Mouse (Mus musculus) lung, embryonic 14.5 days (tissue): ENCODE measurements around the gene Prmt2. TPM values are rescaled to one million over a fixed set of nuclear protein-coding genes. Genes with fewer than 3 reads are reported as not detected.

Experiments
- ATAC-seq: fragments of 200-750 bp; cut with Nextera tagmentation; 2 replicates; pipeline ENCODE4 v1.8.0; 2017; ENCODE audit warnings: mild to moderate bottlenecking, moderate TSS enrichment, moderate library complexity; ENCODE audit not compliant: insufficient read depth
- DNase-seq: peaks from one replicate; pipeline ENCODE4 v3.0.0-alpha.2; 2015
- H3K27ac ChIP-seq: fragments of 300-500 bp; sonication (generic); 2 replicates; pipeline ENCODE4 v1.5.1; 2014; ENCODE audit warnings: low read depth, mild to moderate bottlenecking, moderate library complexity
- H3K27me3 ChIP-seq: fragments of 300-500 bp; sonication (generic); 2 replicates; pipeline ENCODE4 v1.6.1; 2014; ENCODE audit warnings: low read length, control low read depth; ENCODE audit not compliant: insufficient read depth
- H3K36me3 ChIP-seq: fragments of 300-500 bp; sonication (generic); 2 replicates; pipeline ENCODE4 v1.6.1; 2014; ENCODE audit warnings: control low read depth; ENCODE audit not compliant: insufficient read depth
- H3K4me1 ChIP-seq: fragments of 300-500 bp; sonication (generic); 2 replicates; pipeline ENCODE4 v1.6.1; 2014; ENCODE audit warnings: antibody characterized with exemption, control low read depth; ENCODE audit not compliant: insufficient read depth
- H3K4me2 ChIP-seq: fragments of 300-500 bp; sonication (generic); 2 replicates; pipeline ENCODE4 v1.6.1; 2014; ENCODE audit warnings: mild to moderate bottlenecking
- H3K4me3 ChIP-seq: fragments of 300-500 bp; sonication (generic); 2 replicates; pipeline ENCODE4 v1.5.1; 2014; ENCODE audit warnings: low read depth, low read length
- H3K9ac ChIP-seq: fragments of 300-500 bp; sonication (generic); 2 replicates; pipeline ENCODE4 v1.6.1; 2014
- H3K9me3 ChIP-seq: fragments of 300-500 bp; sonication (generic); 2 replicates; pipeline ENCODE4 v1.6.1; 2016; ENCODE audit warnings: low read depth, low read length, control low read depth
- CTCF ChIP-seq: IDR thresholded peaks from 2 replicates; pipeline ENCODE4 v1.5.1; 2016; ENCODE audit warnings: antibody characterized with exemption, low read depth
- WGBS: fragments of 180-500 bp; shearing (Covaris S2); extraction: QIAGEN DNeasy Blood & Tissue Kit; methylation state at CpG from one replicate; pipeline ENCODE4 v1.1.7; 2014; 5-methylcytosine and 5-hydroxymethylcytosine counted together
- polyA plus RNA-seq: library from polyadenylated mRNA; unstranded; fragments of >200 nt; fragmentation: Nextera tagmentation; extraction: Ambion mirVana; gene quantifications from 2 replicates; pipeline ENCODE4 v1.2.1, GENCODE M21; 2014

The Prmt2 gene
- polyA plus RNA-seq, 1 experiment from 2014 or later, result 44.6 TPM

- TF ChIP-seq CTCF, result no peak
- Histone ChIP-seq H3K36me3 (peaks cover 75% of the 10 kb centered on the region; the same call in 1 of the 2 replicates), H3K27ac (no peak overlapping the region), H3K9me3 (no peaks in the 10 kb centered on the region), H3K9ac (no peak overlapping the region), H3K4me1 (no peaks in the 10 kb centered on the region), H3K4me3 (no peak overlapping the region), H3K4me2 (no peak overlapping the region), H3K27me3 (no peaks in the 10 kb centered on the region)
- WGBS, result 74% methylated on average over 9 of the region's 9 CpGs
- no peak for DNase-seq
- ATAC-seq, result no peak
Measured at GRCm38 (mm10) chr10:76218240-76218639, 19.4 kb downstream of the Prmt2 start.

- no peak for TF ChIP-seq CTCF
- Histone ChIP-seq H3K4me2 (no peak overlapping the region), H3K27me3 (no peaks in the 10 kb centered on the region), H3K9ac (no peak overlapping the region), H3K4me3 (no peak overlapping the region), H3K36me3 (peaks cover 75% of the 10 kb centered on the region; the same call in 1 of the 2 replicates), H3K4me1 (no peaks in the 10 kb centered on the region), H3K9me3 (no peaks in the 10 kb centered on the region), H3K27ac (no peak overlapping the region)
- no peak for ATAC-seq
- DNase-seq, result no peak
- WGBS, result 94% methylated on average over 17 of the region's 17 CpGs
Measured at GRCm38 (mm10) chr10:76217056-76217455, 20.6 kb downstream of the Prmt2 start.

DNA sequence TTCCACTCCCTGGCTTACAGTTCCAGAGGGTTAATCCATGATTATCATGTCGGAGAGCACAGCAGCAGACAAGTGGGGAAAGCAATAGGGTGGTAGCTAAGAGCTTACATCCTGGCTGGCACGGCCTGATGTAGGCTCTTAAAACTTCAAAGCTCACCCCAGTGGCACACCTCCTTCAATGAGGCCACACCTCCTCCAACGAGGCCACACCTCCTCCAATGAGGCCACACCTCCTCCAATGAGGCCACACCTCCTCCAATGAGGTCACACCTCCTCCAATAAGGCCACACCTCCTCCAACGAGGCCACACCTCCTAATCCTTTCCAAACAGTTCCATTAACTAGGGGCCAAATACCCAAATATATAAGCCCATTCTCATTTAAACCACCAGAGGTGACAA is 23.5 kb downstream of the Prmt2 start:
- H3K36me3 ChIP-seq, result peaks cover 61% of the 10 kb centered on the region; the same call in 1 of the 2 replicates
- DNase-seq, result no peak

DNA sequence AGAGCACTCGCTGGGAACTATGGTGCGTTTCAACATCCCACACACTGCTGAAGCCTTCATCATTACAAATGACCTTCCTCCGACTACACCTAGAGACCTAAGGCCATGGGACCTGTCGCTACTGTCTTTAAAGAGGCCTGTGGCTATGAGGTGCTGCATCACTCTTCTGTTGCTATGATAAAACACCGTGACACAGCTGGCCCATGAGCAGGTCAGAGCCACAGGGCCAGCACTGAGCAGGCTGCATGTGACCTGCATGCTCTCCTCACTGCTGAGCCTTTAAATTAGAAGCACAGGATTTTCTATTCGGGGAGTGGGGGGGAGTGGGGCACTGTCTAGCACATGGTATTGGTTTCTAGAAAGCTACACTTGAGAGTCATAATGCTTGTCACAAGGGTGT is 25.5 kb downstream of the Prmt2 start:
- H3K36me3 ChIP-seq, result peaks cover 70% of the 10 kb centered on the region
- no peaks in the 10 kb centered on the region for H3K4me1 ChIP-seq
- ATAC-seq (no peak), DNase-seq (no peak)
- H3K9me3 ChIP-seq, result no peaks in the 10 kb centered on the region
- no peak for TF ChIP-seq CTCF
- H3K27me3 ChIP-seq, result no peaks in the 10 kb centered on the region
- no peak overlapping the region for H3K4me3 ChIP-seq
- 92% methylated on average over 6 of the region's 6 CpGs for WGBS
- no peak overlapping the region for H3K9ac ChIP-seq
- no peak overlapping the region for H3K4me2 ChIP-seq
- H3K27ac ChIP-seq, result no peak overlapping the region

More for the DNA sequence above, 23.5 kb downstream of the Prmt2 start:
- Histone ChIP-seq H3K27me3 (no peaks in the 10 kb centered on the region), H3K9ac (no peak overlapping the region), H3K9me3 (no peaks in the 10 kb centered on the region), H3K4me3 (no peak overlapping the region), H3K4me1 (no peaks in the 10 kb centered on the region), H3K4me2 (no peak overlapping the region), H3K27ac (no peak overlapping the region)
- ATAC-seq, result no peak
- WGBS, result 86% methylated on average over 4 of the region's 4 CpGs
- no peak for TF ChIP-seq CTCF

- Histone ChIP-seq H3K4me2 (no peak overlapping the region), H3K4me1 (no peaks in the 10 kb centered on the region), H3K9ac (no peak overlapping the region), H3K27ac (no peak overlapping the region), H3K4me3 (no peak overlapping the region), H3K36me3 (peaks cover 65% of the 10 kb centered on the region), H3K27me3 (no peaks in the 10 kb centered on the region), H3K9me3 (no peaks in the 10 kb centered on the region)
- 92% methylated on average over 7 of the region's 7 CpGs for WGBS
- DNase-seq, result no peak
- no peak for TF ChIP-seq CTCF
- no peak for ATAC-seq
Measured at GRCm38 (mm10) chr10:76210806-76211205, 26.9 kb downstream of the Prmt2 start.

- Histone ChIP-seq H3K4me1 (no peaks in the 10 kb centered on the region), H3K9ac (no peak overlapping the region), H3K9me3 (no peaks in the 10 kb centered on the region), H3K36me3 (peaks cover 50% of the 10 kb centered on the region), H3K27me3 (no peaks in the 10 kb centered on the region), H3K27ac (no peak overlapping the region), H3K4me2 (no peak overlapping the region), H3K4me3 (no peak overlapping the region)
- no peak for TF ChIP-seq CTCF
- no peak for ATAC-seq
- WGBS, result 86% methylated on average over 8 of the region's 8 CpGs
- DNase-seq, result no peak
Measured at GRCm38 (mm10) chr10:76209241-76209640, 28.4 kb downstream of the Prmt2 start.

DNA sequence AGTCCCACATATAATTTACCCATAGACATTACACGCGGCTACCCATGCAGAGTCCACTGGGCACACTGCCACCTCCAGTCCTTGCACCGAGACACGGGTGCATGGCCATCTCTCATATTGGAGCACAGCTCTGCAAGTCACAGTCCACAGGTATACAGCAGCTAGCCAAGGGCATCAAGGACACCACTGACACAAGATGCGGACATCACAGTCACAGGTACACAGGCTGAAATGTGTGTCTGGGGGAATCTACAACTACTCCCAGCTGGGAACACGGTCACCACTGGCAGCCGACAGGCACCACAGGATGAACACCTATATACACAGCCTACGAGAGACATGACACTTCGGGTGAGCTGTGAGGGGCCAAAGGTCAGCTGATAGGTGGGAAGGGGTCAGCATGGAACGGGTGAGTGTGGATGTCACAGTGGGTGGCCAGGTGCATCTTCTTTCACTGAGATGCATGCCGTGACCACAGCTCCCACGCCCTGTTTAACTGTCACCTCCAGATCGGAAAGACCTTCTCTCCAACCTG is 30.3 kb downstream of the Prmt2 start:
- no peaks in the 10 kb centered on the region for H3K27me3 ChIP-seq
- no peaks in the 10 kb centered on the region for H3K4me1 ChIP-seq
- ATAC-seq, result no peak
- no peaks in the 10 kb centered on the region for H3K9me3 ChIP-seq
- 78% methylated on average over 13 of the region's 13 CpGs for WGBS
- no peak overlapping the region for H3K9ac ChIP-seq
- H3K27ac ChIP-seq, result no peak overlapping the region
- peaks cover 35% of the 10 kb centered on the region for H3K36me3 ChIP-seq
- DNase-seq, result no peak
- no peak overlapping the region for H3K4me3 ChIP-seq
- H3K4me2 ChIP-seq, result no peak overlapping the region
- TF ChIP-seq CTCF, result no peak
